8 mouse cellular contexts compared by ENCODE assay signal in the genomic region with DNA sequence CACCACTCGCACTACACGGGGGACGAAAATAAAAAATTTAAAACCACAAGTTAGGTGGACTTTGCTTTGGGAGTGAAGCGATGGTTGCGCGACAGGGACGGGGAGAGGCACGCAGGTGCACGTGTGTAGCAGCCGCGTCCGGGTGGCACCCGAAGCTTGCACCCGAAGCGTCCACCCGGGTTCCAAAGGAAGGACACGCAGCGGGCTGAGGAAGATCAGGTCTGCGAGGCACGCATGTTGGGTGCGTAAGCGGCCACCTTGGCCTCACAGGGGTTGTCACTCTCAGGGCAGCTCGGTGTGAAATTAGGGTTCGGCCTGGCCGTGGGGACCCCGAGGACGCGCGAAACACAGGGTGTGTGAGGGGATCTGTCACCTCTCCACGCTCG. TPM values are rescaled to one million over a fixed set of nuclear protein-coding genes. Genes with fewer than 3 reads are reported as not detected.
DNase-seq lines count a peak whose midpoint lies in the region; ATAC-seq and TF ChIP-seq lines count a peak whose summit lies in the region.

No protein-coding gene starts in this region.

- peak overlapping the region; percentile 69 for H3K9ac ChIP-seq in heart, embryonic 16.5 days (ENCODE audit: low read length)
- peak overlapping the region; percentile 87 for H3K9ac ChIP-seq in liver, embryonic 14.5 days (replicated peaks)

- peak overlapping the region; percentile 65 for H3K4me3 ChIP-seq in heart, embryonic 16.5 days (ENCODE audit: low read length)
- H3K4me3 ChIP-seq in liver, embryonic 14.5 days (ENCODE audit: insufficient read depth in 1 of 2, low read depth in 2 of 2, low read length in 2 of 2): peak overlapping the region; percentile 73 to 80

- no peaks in the 10 kb centered on the region for H3K36me3 ChIP-seq in heart, embryonic 16.5 days (ENCODE audit: control insufficient read depth, insufficient read depth)
- H3K36me3 ChIP-seq in liver, embryonic 14.5 days (replicated peaks; ENCODE audit: control insufficient read depth, insufficient read depth, low read depth): no peaks in the 10 kb centered on the region

- H3K9me3 ChIP-seq in heart, embryonic 16.5 days (replicated peaks; ENCODE audit: control insufficient read depth, low read length): no peaks in the 10 kb centered on the region
- H3K9me3 ChIP-seq in liver, embryonic 14.5 days (ENCODE audit: control insufficient read depth, low read length): no peaks in the 10 kb centered on the region

- ATAC-seq in heart, embryonic 16.5 days (replicated peaks; ENCODE audit: extremely low read depth, insufficient read depth, low FRiP score): no peak
- no peak for ATAC-seq in liver, embryonic 14.5 days (ENCODE audit: insufficient read depth)

- no peak for TF ChIP-seq EP300 in liver, embryonic 14.5 days (IDR thresholded peaks at IDR 0.05; ENCODE audit: low read depth)

- 2% methylated on average over 31 of the region's 31 CpGs for WGBS in heart, embryonic 16.5 days
- WGBS in liver, embryonic 14.5 days (ENCODE audit: insufficient replicate concordance): 1% methylated on average over 31 of the region's 31 CpGs

- peak overlapping the region; percentile 68 for H3K4me2 ChIP-seq in heart, embryonic 16.5 days (ENCODE audit: low read depth, low read length)
- H3K4me2 ChIP-seq in liver, embryonic 14.5 days (ENCODE audit: low read depth): peak overlapping the region; percentile 97

- peak; percentile 30 for DNase-seq in embryo, embryonic 11 days
- no peak for DNase-seq in embryo, embryonic 9.5 days (ENCODE audit: extremely low spot score)
- DNase-seq in right cerebral cortex, postnatal 14 days: peak; percentile 62
- DNase-seq in right cerebral cortex, adult 18-20 months: no peak
- peak in 1 of 3 experiments; percentile 36 for DNase-seq in liver, embryonic 14.5 days (ENCODE audit: low read depth in 3 of 3, low spot score in 3 of 3)
- DNase-seq in testis, postnatal 10 days (ENCODE audit: low spot score): peak; percentile 64
- no peak for DNase-seq in right cerebral cortex, postnatal 25 days

- no peaks in the 10 kb centered on the region for H3K27me3 ChIP-seq in heart, embryonic 16.5 days (ENCODE audit: control insufficient read depth, insufficient read depth, low read length)
- no peaks in the 10 kb centered on the region for H3K27me3 ChIP-seq in liver, embryonic 14.5 days (ENCODE audit: control insufficient read depth, insufficient read depth, low read length)

- TF ChIP-seq CTCF in liver, embryonic 14.5 days (IDR thresholded peaks at IDR 0.05; ENCODE audit: low read depth): no peak

- H3K4me1 ChIP-seq in heart, embryonic 16.5 days (ENCODE audit: control insufficient read depth, insufficient read depth, low read length): peaks cover 14% of the 10 kb centered on the region
- peaks cover 14 to 19% of the 10 kb centered on the region in 2 experiments for H3K4me1 ChIP-seq in liver, embryonic 14.5 days (replicated peaks; ENCODE audit: control insufficient read depth in 2 of 2, insufficient read depth in 2 of 2, low read length in 1 of 2)

- peak overlapping the region; percentile 53; the same call in 1 of the 2 replicates for H3K27ac ChIP-seq in heart, embryonic 16.5 days (ENCODE audit: low read length)
- peak overlapping the region; percentile 55 for H3K27ac ChIP-seq in liver, embryonic 14.5 days

RNA-seq across cellular contexts. Expression of a gene that starts 0.4 kb away (rescaled TPM):
- polyA plus RNA-seq in heart, embryonic 16.5 days (2015; fragmentation: Nextera tagmentation; extraction: Ambion mirVana): 11.7 and 13.7 TPM in 2 replicates
- polyA plus RNA-seq in liver, embryonic 14.5 days (2012; rRNA removed): 14.7 and 16.1 TPM in 2 replicates
- polyA plus RNA-seq in liver, embryonic 14.5 days (2014; fragmentation: Nextera tagmentation; extraction: Ambion mirVana): 3.3 and 4.5 TPM in 2 replicates

RNA-seq across cellular contexts. Expression of a gene that starts 22.3 kb away (rescaled TPM):
- polyA plus RNA-seq in heart, embryonic 16.5 days (2015; fragmentation: Nextera tagmentation; extraction: Ambion mirVana): 25.7 and 28.1 TPM in 2 replicates
- 14.1 and 17.3 TPM in 2 replicates for polyA plus RNA-seq in liver, embryonic 14.5 days (2012; rRNA removed)
- polyA plus RNA-seq in liver, embryonic 14.5 days (2014; fragmentation: Nextera tagmentation; extraction: Ambion mirVana): 7.5 and 9.9 TPM in 2 replicates

RNA-seq across cellular contexts. Expression of a gene that starts 22.5 kb away (rescaled TPM):
- polyA plus RNA-seq in heart, embryonic 16.5 days (2015; fragmentation: Nextera tagmentation; extraction: Ambion mirVana): 19.6 and 22.1 TPM in 2 replicates
- polyA plus RNA-seq in liver, embryonic 14.5 days (2012; rRNA removed): 12.4 and 13.5 TPM in 2 replicates
- polyA plus RNA-seq in liver, embryonic 14.5 days (2014; fragmentation: Nextera tagmentation; extraction: Ambion mirVana): 10.5 and 12.0 TPM in 2 replicates

RNA-seq across cellular contexts. Expression of a gene that starts 39.6 kb away (rescaled TPM):
- polyA plus RNA-seq in heart, embryonic 16.5 days (2015; fragmentation: Nextera tagmentation; extraction: Ambion mirVana): 88.9 and 103 TPM in 2 replicates
- polyA plus RNA-seq in liver, embryonic 14.5 days (2012; rRNA removed): 33.0 and 38.0 TPM in 2 replicates
- 15.6 TPM in 2 replicates for polyA plus RNA-seq in liver, embryonic 14.5 days (2014; fragmentation: Nextera tagmentation; extraction: Ambion mirVana)

Comparison
In these comparisons a context has a peak if more than half of its experiments do, and no peak if none do; other contexts are left out.
1. DNase-seq: peak in embryo, embryonic 11 days (single experiment), right cerebral cortex, postnatal 14 days (single experiment) and testis, postnatal 10 days (single experiment); none in embryo, embryonic 9.5 days (single experiment), right cerebral cortex, adult 18-20 months (single experiment) and right cerebral cortex, postnatal 25 days (single experiment).